Mouse (Mus musculus): Measurements from ENCODE around the gene 1700029H14Rik. TPM values are rescaled to one million over a fixed set of nuclear protein-coding genes. Genes with fewer than 3 reads are reported as not detected.

1700029H14Rik gene
- not detected in 2 replicates for polyA plus RNA-seq (2015; fragmentation: Nextera tagmentation; extraction: Ambion mirVana)

DNA sequence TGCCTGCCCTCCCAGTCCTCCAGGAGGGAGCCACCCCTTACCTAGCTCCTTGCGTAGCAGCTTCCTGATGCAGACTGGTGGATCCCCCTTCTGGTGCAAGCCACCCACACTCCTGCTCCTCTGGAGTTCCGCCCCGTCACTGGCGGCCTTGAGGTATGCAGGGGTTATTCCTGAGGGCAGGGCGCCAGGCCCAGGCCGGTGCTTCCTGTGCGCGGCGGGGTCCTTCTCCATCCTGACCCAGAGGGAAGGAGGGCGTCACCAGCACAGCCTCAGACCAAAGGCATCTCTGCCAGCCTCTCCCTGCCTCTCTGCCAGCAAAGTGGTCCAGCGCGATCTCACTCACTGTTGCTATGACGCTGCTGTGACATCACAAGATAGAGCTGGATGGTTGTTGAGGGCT lies at the start of gene 1700029H14Rik:
Gene 1700029H14Rik (minus strand): TSS at position 344 of the 400 bp plus-strand sequence.
- H3K4me1 ChIP-seq: peaks cover 3% of the 10 kb centered on the region
- no peak within 1 kb of the TSS for H3K9ac ChIP-seq
- no peak within 1 kb of the TSS for H3K27ac ChIP-seq
- H3K36me3 ChIP-seq: no peaks in the 10 kb centered on the region
- WGBS: 31% methylated on average over 13 of the region's 13 CpGs
- no peaks in the 10 kb centered on the region for H3K27me3 ChIP-seq
- no peaks in the 10 kb centered on the region for H3K9me3 ChIP-seq
- no peak for ATAC-seq (ENCODE audit: insufficient number of reproducible peaks, insufficient read depth, low FRiP score, low TSS enrichment, low read depth)
- no peak within 1 kb of the TSS for H3K4me2 ChIP-seq
- no peak within 1 kb of the TSS for H3K4me3 ChIP-seq

DNA sequence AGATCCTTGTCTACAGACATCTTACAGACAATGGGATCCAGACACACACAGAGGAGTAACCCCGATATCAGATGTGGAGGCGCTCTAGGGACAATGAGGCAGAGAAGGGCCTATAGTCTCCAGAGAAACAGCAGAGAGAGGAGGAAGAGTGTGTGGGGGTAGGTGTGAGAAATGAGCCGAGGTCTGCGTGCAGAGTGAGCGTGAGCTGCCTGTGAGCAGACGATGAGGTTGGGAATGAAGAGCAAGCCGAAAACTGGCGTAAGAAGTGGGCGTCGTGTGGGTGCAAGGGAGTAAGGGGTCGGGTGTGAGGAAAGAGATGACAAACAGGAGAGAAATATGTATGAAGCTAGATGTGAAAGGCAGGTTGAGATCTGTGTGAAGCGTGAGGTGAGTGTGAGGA lies 49.4 kb upstream of the 1700029H14Rik start:
- 90% methylated on average over 12 of the region's 12 CpGs for WGBS
- Histone ChIP-seq H3K27ac (no peak overlapping the region), H3K27me3 (no peaks in the 10 kb centered on the region), H3K4me2 (no peak overlapping the region), H3K9ac (no peak overlapping the region), H3K4me1 (peaks cover 11% of the 10 kb centered on the region), H3K36me3 (peaks cover 16% of the 10 kb centered on the region), H3K4me3 (no peak overlapping the region), H3K9me3 (no peaks in the 10 kb centered on the region)
- no peak for ATAC-seq (ENCODE audit: insufficient number of reproducible peaks, insufficient read depth, low FRiP score, low TSS enrichment, low read depth)

DNA sequence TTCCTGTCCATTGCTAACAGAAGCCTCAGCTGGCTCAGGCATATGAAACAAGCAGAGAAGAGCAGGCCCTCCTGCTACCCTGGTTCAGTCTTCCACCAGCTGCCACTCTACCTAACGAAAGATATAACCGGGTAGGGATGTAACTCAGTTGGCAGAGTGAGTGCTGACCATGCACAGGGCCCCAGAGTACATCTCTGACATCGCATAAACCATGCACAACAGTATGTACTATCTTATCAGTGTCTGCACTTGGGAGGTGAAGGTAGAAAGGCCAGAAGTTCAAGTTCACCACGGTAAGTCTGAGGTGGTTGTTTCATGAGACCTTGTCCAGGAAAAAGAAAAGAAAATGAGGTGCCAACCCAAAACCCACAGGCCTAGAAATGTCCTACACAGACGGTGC lies 47.7 kb upstream of the 1700029H14Rik start:
- Histone ChIP-seq H3K4me1 (peaks cover 6% of the 10 kb centered on the region), H3K27me3 (no peaks in the 10 kb centered on the region), H3K27ac (no peak overlapping the region), H3K4me2 (no peak overlapping the region), H3K36me3 (peaks cover 22% of the 10 kb centered on the region), H3K4me3 (no peak overlapping the region), H3K9ac (no peak overlapping the region), H3K9me3 (no peaks in the 10 kb centered on the region)
- 87% methylated on average over 5 of the region's 5 CpGs for WGBS
- ATAC-seq (ENCODE audit: insufficient number of reproducible peaks, insufficient read depth, low FRiP score, low TSS enrichment, low read depth): no peak

DNA sequence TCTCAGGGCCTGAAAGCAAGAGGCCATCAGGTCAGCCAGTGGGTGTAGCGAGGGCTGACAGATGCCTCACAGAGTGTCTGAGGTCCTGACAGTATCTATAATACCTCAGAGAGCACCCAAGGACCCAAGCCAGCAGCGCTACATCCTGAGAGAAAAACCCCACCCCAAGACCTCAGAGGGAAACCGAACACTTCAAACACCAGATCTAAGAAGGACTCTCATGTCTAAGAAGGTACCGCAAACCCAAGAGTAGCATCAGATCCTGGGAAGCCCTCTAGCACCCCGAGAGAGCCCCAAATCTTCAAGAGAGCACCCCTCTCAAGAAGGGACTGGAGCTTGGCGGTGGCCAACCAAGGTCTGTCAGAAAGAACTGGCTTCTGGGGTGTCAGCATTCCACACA lies 46.7 kb upstream of the 1700029H14Rik start:
- H3K4me3 ChIP-seq: no peak overlapping the region
- no peak overlapping the region for H3K27ac ChIP-seq
- ATAC-seq (ENCODE audit: insufficient number of reproducible peaks, insufficient read depth, low FRiP score, low TSS enrichment, low read depth): no peak
- no peaks in the 10 kb centered on the region for H3K4me1 ChIP-seq
- no peak overlapping the region for H3K9ac ChIP-seq
- no peaks in the 10 kb centered on the region for H3K27me3 ChIP-seq
- no peaks in the 10 kb centered on the region for H3K9me3 ChIP-seq
- H3K4me2 ChIP-seq: no peak overlapping the region
- 91% methylated on average over 6 of the region's 6 CpGs for WGBS
- peaks cover 22% of the 10 kb centered on the region for H3K36me3 ChIP-seq

DNA sequence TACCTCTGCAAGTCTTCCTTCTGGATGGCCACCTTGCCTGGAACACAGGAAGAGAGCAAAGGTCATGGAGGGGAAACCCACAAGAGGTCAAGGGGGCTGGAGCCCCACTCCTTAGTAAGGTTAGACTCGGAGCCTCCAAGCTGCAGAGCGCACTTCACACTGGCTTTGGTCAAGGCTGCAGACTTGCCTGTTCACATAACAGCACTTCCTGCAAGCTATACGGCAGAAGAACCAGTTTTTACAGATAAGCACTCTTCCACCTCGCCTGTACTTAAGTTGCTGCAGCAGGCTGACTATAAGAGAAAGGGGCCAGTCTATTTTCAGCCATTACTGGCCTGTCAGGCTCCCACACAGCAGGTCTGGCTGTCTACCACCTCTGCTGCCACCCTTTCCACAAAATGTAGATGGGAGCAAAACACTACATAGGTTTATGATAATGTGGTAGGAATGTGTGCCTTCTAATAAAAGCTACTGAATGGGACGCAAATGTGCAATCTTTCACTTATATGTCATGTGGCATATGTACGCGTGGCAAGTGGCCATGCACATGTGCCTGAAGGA lies 43.7 kb upstream of the 1700029H14Rik start:
- Histone ChIP-seq H3K9ac (no peak overlapping the region), H3K4me1 (no peaks in the 10 kb centered on the region), H3K27me3 (no peaks in the 10 kb centered on the region), H3K4me3 (no peak overlapping the region), H3K9me3 (no peaks in the 10 kb centered on the region), H3K36me3 (0 out of 2 replicates have a peak, but pooled peaks cover 6% of the 10 kb centered on the region), H3K27ac (no peak overlapping the region), H3K4me2 (no peak overlapping the region)
- WGBS: 76% methylated on average over 7 of the region's 7 CpGs
- no peak for ATAC-seq (ENCODE audit: insufficient number of reproducible peaks, insufficient read depth, low FRiP score, low TSS enrichment, low read depth)

DNA sequence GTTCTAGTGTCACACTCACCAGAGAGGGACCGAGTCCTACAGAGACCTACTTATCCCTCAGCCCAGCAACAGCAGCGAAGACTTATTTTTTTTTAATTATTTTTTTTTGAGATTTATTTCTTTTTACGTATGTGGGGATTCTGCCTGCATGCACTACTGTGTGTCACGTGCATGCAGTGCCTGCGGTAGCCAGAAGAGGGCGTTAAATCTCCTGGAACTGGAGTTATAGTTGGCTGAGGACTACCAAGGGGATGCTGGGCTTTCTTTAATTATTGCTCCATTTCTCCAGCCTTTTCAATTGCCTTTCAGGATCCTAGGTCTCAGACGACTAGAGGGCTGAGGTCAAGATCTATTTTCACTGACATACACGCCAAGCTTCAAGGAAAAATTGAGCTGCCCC lies 40.4 kb upstream of the 1700029H14Rik start:
- peaks cover 10% of the 10 kb centered on the region for H3K36me3 ChIP-seq
- ATAC-seq (ENCODE audit: insufficient number of reproducible peaks, insufficient read depth, low FRiP score, low TSS enrichment, low read depth): no peak
- WGBS: 57% methylated on average over 8 of the region's 8 CpGs

DNA sequence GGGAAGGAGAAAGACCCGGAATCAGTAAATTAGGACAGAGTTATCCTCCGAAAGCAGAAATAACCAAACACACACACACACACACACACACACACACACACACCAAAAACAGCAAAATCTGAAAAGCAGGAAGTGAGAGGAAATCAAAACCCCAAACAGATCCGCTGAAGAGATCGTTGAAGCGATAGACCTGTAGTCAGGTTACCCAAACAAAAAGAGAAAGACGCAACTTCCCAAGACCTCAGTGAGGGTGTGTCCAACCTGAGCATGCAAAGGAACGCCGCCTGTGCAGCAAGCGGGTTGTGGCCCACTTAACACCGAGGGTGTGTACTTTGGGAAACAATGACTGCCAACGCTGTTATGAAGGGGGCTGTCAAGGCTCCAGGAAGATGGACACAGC lies 38.9 kb upstream of the 1700029H14Rik start:
- H3K4me3 ChIP-seq: no peak overlapping the region
- 82% methylated on average over 11 of the region's 11 CpGs for WGBS
- no peaks in the 10 kb centered on the region; the same call in 1 of the 2 replicates for H3K9me3 ChIP-seq
- H3K9ac ChIP-seq: no peak overlapping the region
- H3K27me3 ChIP-seq: no peaks in the 10 kb centered on the region
- no peak overlapping the region for H3K27ac ChIP-seq
- no peak for ATAC-seq (ENCODE audit: insufficient number of reproducible peaks, insufficient read depth, low FRiP score, low TSS enrichment, low read depth)
- no peak overlapping the region for H3K4me2 ChIP-seq
- H3K36me3 ChIP-seq: peaks cover 25% of the 10 kb centered on the region
- no peaks in the 10 kb centered on the region for H3K4me1 ChIP-seq

More for the DNA sequence above, 40.4 kb upstream of the 1700029H14Rik start:
- no peak overlapping the region for H3K4me3 ChIP-seq
- no peaks in the 10 kb centered on the region for H3K27me3 ChIP-seq
- no peaks in the 10 kb centered on the region for H3K9me3 ChIP-seq
- H3K27ac ChIP-seq: no peak overlapping the region
- no peak overlapping the region for H3K4me2 ChIP-seq
- no peak overlapping the region for H3K9ac ChIP-seq
- no peaks in the 10 kb centered on the region for H3K4me1 ChIP-seq

DNA sequence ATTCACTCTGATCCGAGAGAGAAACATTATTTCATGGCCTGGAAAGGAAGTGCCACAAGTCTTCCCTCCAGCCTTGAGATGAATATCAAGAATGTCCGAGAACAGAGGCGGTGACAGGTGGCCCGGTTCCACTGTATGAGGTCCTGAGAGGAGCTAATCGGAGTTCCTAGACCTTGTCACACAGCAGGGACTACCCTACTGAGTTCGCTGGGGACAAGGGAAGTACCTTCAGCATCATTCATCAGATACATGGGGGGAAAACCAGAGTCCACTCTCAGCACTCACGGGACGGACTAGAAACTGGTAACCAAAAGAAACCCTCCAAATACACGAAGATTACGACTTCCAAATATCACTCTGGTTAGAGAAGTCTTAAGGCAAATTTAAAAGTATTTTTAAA lies 38.5 kb upstream of the 1700029H14Rik start:
- WGBS: 87% methylated on average over 10 of the region's 10 CpGs
- ATAC-seq (ENCODE audit: insufficient number of reproducible peaks, insufficient read depth, low FRiP score, low TSS enrichment, low read depth): no peak

DNA sequence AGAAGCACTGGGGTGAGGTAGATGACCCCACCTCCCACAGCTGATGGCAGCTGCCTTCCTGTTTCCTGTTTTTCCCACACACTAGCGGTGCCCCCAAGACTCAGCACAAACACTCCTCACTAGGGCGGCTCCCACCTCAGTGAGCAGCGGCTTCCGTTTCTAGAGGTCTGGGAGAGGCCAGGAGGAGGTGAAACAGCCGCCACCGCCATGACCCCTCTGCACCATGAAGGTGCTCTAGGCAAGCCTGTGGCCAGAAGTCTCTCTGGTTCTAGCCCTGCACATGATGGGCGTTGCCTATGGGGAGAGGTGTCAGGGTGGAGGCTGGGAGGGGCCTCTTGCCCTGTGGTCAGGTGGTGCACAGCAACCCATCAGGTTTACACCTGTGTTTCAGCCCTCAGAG lies 37.9 kb upstream of the 1700029H14Rik start:
- Histone ChIP-seq H3K9ac (no peak overlapping the region), H3K36me3 (peaks cover 24% of the 10 kb centered on the region), H3K9me3 (no peaks in the 10 kb centered on the region; the same call in 1 of the 2 replicates), H3K4me1 (no peaks in the 10 kb centered on the region), H3K4me2 (no peak overlapping the region), H3K4me3 (no peak overlapping the region), H3K27me3 (no peaks in the 10 kb centered on the region), H3K27ac (no peak overlapping the region)
- 74% methylated on average over 7 of the region's 7 CpGs for WGBS
- no peak for ATAC-seq (ENCODE audit: insufficient number of reproducible peaks, insufficient read depth, low FRiP score, low TSS enrichment, low read depth)

More for the DNA sequence above, 38.5 kb upstream of the 1700029H14Rik start:
- Histone ChIP-seq H3K4me1 (no peaks in the 10 kb centered on the region), H3K4me3 (no peak overlapping the region), H3K27me3 (no peaks in the 10 kb centered on the region), H3K27ac (no peak overlapping the region), H3K36me3 (peaks cover 25% of the 10 kb centered on the region), H3K9me3 (no peaks in the 10 kb centered on the region; the same call in 1 of the 2 replicates), H3K9ac (no peak overlapping the region), H3K4me2 (no peak overlapping the region)

DNA sequence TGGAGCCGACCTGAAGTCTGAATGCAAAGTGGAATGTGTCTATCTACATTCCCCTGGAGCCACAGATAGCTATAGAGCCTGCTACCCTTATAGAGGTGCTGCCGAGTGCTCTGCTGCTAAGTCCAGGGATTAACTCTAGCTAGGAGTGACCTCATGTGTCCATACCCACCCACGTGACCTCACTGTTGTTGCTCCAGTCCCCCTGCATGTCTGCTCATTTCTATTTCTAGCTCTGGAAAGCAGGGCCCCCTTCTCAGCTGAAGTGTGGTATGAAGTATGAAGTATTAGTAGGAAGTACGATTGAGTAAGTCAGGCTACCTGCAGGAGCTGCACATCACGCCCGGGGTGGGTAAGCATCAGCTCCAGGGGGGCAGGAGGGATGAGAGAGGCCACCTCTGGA lies 35.5 kb upstream of the 1700029H14Rik start:
- Histone ChIP-seq H3K27me3 (no peaks in the 10 kb centered on the region), H3K9ac (no peak overlapping the region), H3K4me3 (no peak overlapping the region), H3K27ac (no peak overlapping the region), H3K4me1 (no peaks in the 10 kb centered on the region), H3K9me3 (no peaks in the 10 kb centered on the region; the same call in 1 of the 2 replicates), H3K4me2 (no peak overlapping the region), H3K36me3 (peaks cover 29% of the 10 kb centered on the region)
- 83% methylated on average over 6 of the region's 6 CpGs for WGBS
- no peak for ATAC-seq (ENCODE audit: insufficient number of reproducible peaks, insufficient read depth, low FRiP score, low TSS enrichment, low read depth)

DNA sequence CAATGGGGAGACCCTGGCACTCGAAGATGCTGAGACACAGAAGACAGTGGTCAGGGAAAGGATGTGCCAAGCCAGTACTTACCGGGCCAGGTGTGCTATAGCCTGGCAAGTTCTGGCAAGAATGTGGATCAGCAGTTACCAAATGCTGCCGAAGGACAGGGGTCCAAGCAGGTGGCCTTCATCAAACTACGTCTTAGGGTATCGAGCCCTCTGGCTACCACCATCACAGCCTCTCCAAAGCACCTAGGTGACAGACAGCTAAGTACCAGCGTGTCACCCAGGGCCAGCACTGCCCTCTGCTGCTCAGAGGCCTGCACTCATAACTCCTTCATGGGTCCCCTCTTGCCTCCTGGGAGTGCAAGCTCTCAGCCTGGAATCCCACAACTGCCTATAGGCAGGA lies 33.6 kb upstream of the 1700029H14Rik start:
- H3K27me3 ChIP-seq: no peaks in the 10 kb centered on the region
- 89% methylated on average over 6 of the region's 6 CpGs for WGBS
- no peak overlapping the region for H3K4me3 ChIP-seq
- H3K4me1 ChIP-seq: no peaks in the 10 kb centered on the region
- H3K27ac ChIP-seq: no peak overlapping the region
- peaks cover 29% of the 10 kb centered on the region for H3K36me3 ChIP-seq
- no peak overlapping the region for H3K9ac ChIP-seq
- ATAC-seq (ENCODE audit: insufficient number of reproducible peaks, insufficient read depth, low FRiP score, low TSS enrichment, low read depth): no peak
- no peaks in the 10 kb centered on the region; the same call in 1 of the 2 replicates for H3K9me3 ChIP-seq
- no peak overlapping the region for H3K4me2 ChIP-seq

DNA sequence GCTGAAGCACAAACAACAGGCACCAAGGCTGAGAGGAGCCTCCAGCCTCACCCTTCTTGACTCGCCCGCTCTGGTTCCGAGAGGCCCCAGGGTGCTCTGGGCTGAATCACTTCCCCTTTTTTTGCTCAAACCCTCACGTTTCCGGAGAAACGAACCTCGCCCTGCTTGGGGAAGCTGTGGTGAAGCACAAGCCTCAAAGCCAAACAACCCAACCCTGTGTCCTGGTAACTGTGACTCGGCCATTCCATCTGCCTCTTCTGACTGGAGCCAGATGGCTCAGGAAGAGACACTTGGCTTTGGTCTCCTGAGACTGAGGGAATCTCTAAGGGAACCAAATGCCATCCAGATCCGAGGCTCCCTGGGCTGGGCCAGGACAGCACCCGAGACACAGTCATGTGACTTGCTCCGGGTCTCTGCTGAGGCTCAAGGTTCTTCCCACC lies 32.6 kb upstream of the 1700029H14Rik start:
- Histone ChIP-seq H3K9ac (no peak overlapping the region), H3K27ac (no peak overlapping the region), H3K9me3 (no peaks in the 10 kb centered on the region; the same call in 1 of the 2 replicates), H3K4me3 (no peak overlapping the region), H3K4me1 (no peaks in the 10 kb centered on the region), H3K36me3 (peaks cover 29% of the 10 kb centered on the region), H3K4me2 (no peak overlapping the region), H3K27me3 (no peaks in the 10 kb centered on the region)
- ATAC-seq (ENCODE audit: insufficient number of reproducible peaks, insufficient read depth, low FRiP score, low TSS enrichment, low read depth): no peak
- 74% methylated on average over 11 of the region's 11 CpGs for WGBS
